Mouse (Mus musculus): ENCODE data around the gene Kctd15. TPM values are rescaled to one million over a fixed set of nuclear protein-coding genes. Genes with fewer than 3 reads are reported as not detected.

The Kctd15 gene
- polyA plus RNA-seq, 1 experiment from 2014 or later = 22.4 TPM

DNA sequence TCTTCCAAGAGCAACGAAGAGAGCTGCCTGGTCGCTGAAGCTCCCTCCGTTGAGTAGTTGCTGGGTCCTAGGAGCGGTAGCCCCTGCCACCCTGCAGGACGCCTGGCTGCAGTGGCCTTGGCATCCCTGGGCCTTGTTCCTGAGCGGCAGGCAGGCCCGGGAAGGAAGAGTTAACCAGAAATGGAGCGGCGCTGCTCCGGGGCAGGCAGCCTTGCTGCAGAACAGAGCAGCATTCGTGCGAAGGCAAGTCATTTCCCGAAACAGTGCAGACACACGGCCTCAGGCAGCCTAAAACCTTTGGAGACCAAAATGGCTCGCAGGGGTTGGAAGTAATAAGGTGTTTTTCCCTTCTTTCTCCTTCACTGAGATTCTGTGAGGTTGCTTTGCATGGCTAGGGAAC, 50.5 kb downstream of the Kctd15 start:
- H3K4me2 ChIP-seq (ENCODE audit: low read depth, low read length, severe bottlenecking) = 0 out of 2 replicates have a peak overlapping the region, but pooled peaks have one; percentile 11
- peak overlapping the region; percentile 29 for H3K9ac ChIP-seq (ENCODE audit: low read length)
- peaks cover 13% of the 10 kb centered on the region; the same call in 1 of the 2 replicates for H3K4me1 ChIP-seq (replicated peaks; ENCODE audit: control insufficient read depth, insufficient read depth, low read length)
- no peaks in the 10 kb centered on the region for H3K36me3 ChIP-seq (ENCODE audit: control insufficient read depth, insufficient read depth, low read length)
- H3K27me3 ChIP-seq (ENCODE audit: control insufficient read depth, insufficient read depth, low read length) = no peaks in the 10 kb centered on the region
- H3K4me3 ChIP-seq (ENCODE audit: low read depth, low read length) = no peak overlapping the region
- peak overlapping the region; percentile 63; the same call in 1 of the 2 replicates for H3K27ac ChIP-seq (ENCODE audit: low read depth, low read length)
- WGBS = 22% methylated on average over 15 of the region's 15 CpGs
- no peak for DNase-seq (ENCODE audit: low spot score)
- ATAC-seq (replicated peaks; ENCODE audit: low FRiP score) = peak; percentile 28; the same call in 1 of the 2 replicates
- H3K9me3 ChIP-seq (ENCODE audit: control insufficient read depth, low read length) = no peaks in the 10 kb centered on the region

DNA sequence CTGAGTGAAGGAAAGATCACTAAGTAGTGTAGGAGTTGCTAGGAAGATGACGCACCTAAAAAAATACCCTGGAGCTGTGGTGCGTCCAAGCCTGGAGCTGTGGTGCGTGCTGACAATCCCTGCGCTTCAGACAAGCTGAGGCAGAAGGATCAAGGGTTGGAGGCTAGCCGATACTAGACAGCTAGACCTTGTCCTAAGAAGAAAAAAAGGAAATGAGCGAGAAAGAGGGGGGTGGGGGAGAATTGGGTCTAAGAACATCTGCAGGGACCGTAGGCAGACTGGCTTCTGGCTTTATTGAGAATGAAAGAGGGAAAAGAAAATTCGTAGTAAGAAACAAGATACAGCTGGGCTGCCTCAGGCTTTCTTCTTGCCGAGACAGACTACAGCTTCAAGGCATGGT, 58.0 kb downstream of the Kctd15 start:
- Histone ChIP-seq H3K4me1 (replicated peaks; ENCODE audit: control insufficient read depth, insufficient read depth, low read length) (peaks cover 11% of the 10 kb centered on the region; the same call in 1 of the 2 replicates), H3K4me3 (ENCODE audit: low read depth, low read length) (no peak overlapping the region)
- DNase-seq (ENCODE audit: low spot score) = no peak

DNA sequence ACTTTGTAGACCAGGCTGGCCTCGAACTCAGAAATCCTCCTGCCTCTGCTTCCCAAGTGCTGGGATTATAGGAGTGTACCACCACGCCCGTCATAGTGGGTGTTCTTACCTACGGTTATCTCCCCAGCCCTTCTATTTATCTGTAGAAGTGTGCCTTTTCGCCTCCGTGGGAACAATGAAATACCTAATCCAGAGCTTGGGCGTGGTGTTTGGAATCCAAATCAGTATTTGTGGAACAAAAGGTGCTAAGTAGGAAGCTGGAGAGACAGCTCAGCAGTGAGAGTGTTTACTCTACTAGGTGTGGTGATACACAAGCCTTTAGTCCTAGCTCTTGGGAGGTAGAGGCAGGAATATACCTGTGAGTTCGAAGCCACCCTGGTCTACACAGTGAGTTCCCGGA, 58.5 kb downstream of the Kctd15 start:
- Histone ChIP-seq H3K27ac (ENCODE audit: low read depth, low read length) (no peak overlapping the region), H3K9ac (ENCODE audit: low read length) (no peak overlapping the region), H3K9me3 (ENCODE audit: control insufficient read depth, low read length) (no peaks in the 10 kb centered on the region), H3K27me3 (ENCODE audit: control insufficient read depth, insufficient read depth, low read length) (no peaks in the 10 kb centered on the region), H3K4me2 (ENCODE audit: low read depth, low read length, severe bottlenecking) (no peak overlapping the region), H3K36me3 (ENCODE audit: control insufficient read depth, insufficient read depth, low read length) (no peaks in the 10 kb centered on the region), H3K4me1 (replicated peaks; ENCODE audit: control insufficient read depth, insufficient read depth, low read length) (peaks cover 11% of the 10 kb centered on the region; the same call in 1 of the 2 replicates), H3K4me3 (ENCODE audit: low read depth, low read length) (no peak overlapping the region)
- ATAC-seq (replicated peaks; ENCODE audit: low FRiP score) (no peak), DNase-seq (ENCODE audit: low spot score) (no peak)
- 87% methylated on average over 9 of the region's 9 CpGs for WGBS

More for the DNA sequence above, 58.0 kb downstream of the Kctd15 start:
- WGBS = 65% methylated on average over 9 of the region's 9 CpGs
- no peaks in the 10 kb centered on the region for H3K36me3 ChIP-seq (ENCODE audit: control insufficient read depth, insufficient read depth, low read length)
- H3K27me3 ChIP-seq (ENCODE audit: control insufficient read depth, insufficient read depth, low read length) = no peaks in the 10 kb centered on the region
- ATAC-seq (replicated peaks; ENCODE audit: low FRiP score) = no peak
- no peaks in the 10 kb centered on the region for H3K9me3 ChIP-seq (ENCODE audit: control insufficient read depth, low read length)
- 0 out of 2 replicates have a peak overlapping the region, but pooled peaks have one; percentile 1 for H3K27ac ChIP-seq (ENCODE audit: low read depth, low read length)
- H3K4me2 ChIP-seq (ENCODE audit: low read depth, low read length, severe bottlenecking) = no peak overlapping the region
- H3K9ac ChIP-seq (ENCODE audit: low read length) = no peak overlapping the region

DNA sequence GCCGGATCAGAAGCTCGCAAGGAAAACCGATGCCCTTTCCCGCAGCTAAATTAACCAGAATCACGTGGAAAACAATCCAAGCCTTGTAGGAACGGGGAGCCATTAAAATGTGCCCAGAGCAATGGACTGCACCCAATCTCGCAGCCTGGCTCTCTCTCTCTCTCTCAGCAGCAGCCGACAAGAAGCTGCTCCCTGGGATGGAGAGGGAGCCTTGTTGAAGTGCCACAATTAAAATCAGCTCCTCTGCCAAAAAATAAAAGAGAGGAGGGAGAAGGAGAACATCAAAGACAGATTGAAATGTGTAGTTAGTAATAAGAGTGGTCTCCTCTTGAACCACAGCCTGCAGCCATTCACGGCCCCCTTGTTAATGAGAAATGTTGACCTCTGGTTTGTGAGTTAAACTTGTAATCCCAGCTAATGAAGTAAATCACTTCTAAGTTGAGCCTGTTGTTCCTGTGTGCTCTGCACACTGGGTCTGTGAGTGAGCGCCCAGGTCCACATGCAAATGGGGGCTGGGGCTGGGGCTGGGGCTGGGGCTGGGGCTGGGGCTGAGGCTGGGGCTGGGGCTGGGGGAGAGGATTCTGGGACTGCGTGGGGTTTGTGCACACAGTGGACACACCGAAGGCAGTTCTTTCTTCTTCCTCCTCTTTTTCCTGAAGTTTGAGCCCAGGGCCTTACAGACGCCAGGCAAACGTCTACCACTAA, 59.8 kb downstream of the Kctd15 start:
- no peak overlapping the region for H3K4me3 ChIP-seq (ENCODE audit: low read depth, low read length)
- H3K9ac ChIP-seq (ENCODE audit: low read length) = peak overlapping the region; percentile 27
- H3K36me3 ChIP-seq (ENCODE audit: control insufficient read depth, insufficient read depth, low read length) = no peaks in the 10 kb centered on the region
- 0 out of 2 replicates have a peak overlapping the region, but pooled peaks have one; percentile 15 for H3K4me2 ChIP-seq (ENCODE audit: low read depth, low read length, severe bottlenecking)
- H3K4me1 ChIP-seq (replicated peaks; ENCODE audit: control insufficient read depth, insufficient read depth, low read length) = peaks cover 11% of the 10 kb centered on the region; the same call in 1 of the 2 replicates
- H3K9me3 ChIP-seq (ENCODE audit: control insufficient read depth, low read length) = no peaks in the 10 kb centered on the region
- peak; percentile 87 for ATAC-seq (replicated peaks; ENCODE audit: low FRiP score)
- DNase-seq (ENCODE audit: low spot score) = peak; percentile 78
- WGBS = 15% methylated on average over 14 of the region's 14 CpGs
- no peaks in the 10 kb centered on the region for H3K27me3 ChIP-seq (ENCODE audit: control insufficient read depth, insufficient read depth, low read length)
- peak overlapping the region; percentile 86 for H3K27ac ChIP-seq (ENCODE audit: low read depth, low read length)

DNA sequence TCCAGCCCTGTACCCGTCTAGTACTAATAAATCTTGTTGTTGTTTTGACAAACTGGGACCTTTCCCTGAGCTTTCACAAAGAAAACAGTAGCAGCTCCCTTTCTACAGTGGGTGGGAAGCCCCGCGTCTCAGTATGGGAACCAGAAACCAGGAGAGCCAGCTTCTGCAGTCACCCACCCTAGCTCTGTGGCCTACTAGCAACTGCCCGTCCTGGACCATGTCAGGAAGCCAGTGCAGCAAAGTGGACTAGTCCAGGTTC, 61.3 kb downstream of the Kctd15 start:
- peak overlapping the region; percentile 68 for H3K27ac ChIP-seq (ENCODE audit: low read depth, low read length)
- no peak for DNase-seq (ENCODE audit: low spot score)

DNA sequence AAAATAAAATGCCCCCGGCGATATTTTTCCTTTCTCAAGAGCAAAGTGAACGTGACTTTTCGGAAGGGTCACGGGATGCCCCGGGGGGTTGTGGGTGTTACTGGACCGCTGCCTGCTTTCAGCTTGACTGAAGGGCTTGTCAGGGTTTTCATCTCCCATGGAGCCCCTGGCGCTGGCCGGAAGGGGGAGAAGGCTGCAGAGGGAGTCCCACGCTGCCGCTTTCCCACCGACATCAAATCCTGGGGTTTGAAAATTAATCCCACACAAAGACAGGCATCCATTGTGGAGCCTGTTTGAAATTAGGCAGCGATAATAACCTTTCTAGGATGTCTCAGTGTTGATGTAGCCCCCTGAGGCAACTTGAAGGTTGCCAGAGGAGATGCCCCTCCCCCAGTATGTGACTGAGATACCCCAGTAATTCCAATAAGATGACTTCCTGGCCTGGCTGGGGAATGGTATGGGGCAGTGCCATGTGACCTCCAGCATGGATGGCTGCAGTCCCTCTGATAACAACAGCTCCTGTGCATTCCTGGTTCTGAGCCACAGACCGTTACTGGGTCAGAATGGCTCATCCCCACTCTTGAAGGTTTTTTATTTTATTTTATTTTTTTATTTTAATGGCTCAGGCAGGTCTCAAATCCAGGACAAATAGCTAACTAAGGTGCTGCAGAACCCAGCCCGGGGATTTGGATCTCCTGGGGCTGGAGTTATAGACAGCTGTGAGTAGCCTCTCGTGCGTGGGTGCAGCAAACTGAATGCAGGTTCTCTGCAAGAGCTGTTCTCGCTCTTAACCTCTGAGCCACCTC, 61.8 kb downstream of the Kctd15 start:
- ATAC-seq (replicated peaks; ENCODE audit: low FRiP score) = no peak
- WGBS = 25% methylated on average over 18 of the region's 18 CpGs
- 0 out of 2 replicates have a peak overlapping the region, but pooled peaks have one; percentile 4 for H3K4me3 ChIP-seq (ENCODE audit: low read depth, low read length)

More for the DNA sequence above, 61.3 kb downstream of the Kctd15 start:
- no peak for ATAC-seq (replicated peaks; ENCODE audit: low FRiP score)
- Histone ChIP-seq H3K4me3 (ENCODE audit: low read depth, low read length) (no peak overlapping the region), H3K36me3 (ENCODE audit: control insufficient read depth, insufficient read depth, low read length) (no peaks in the 10 kb centered on the region), H3K27me3 (ENCODE audit: control insufficient read depth, insufficient read depth, low read length) (no peaks in the 10 kb centered on the region), H3K4me2 (ENCODE audit: low read depth, low read length, severe bottlenecking) (no peak overlapping the region), H3K4me1 (replicated peaks; ENCODE audit: control insufficient read depth, insufficient read depth, low read length) (peaks cover 11% of the 10 kb centered on the region; the same call in 1 of the 2 replicates), H3K9me3 (ENCODE audit: control insufficient read depth, low read length) (no peaks in the 10 kb centered on the region), H3K9ac (ENCODE audit: low read length) (no peak overlapping the region)
- WGBS = 70% methylated on average over 4 of the region's 4 CpGs

DNA sequence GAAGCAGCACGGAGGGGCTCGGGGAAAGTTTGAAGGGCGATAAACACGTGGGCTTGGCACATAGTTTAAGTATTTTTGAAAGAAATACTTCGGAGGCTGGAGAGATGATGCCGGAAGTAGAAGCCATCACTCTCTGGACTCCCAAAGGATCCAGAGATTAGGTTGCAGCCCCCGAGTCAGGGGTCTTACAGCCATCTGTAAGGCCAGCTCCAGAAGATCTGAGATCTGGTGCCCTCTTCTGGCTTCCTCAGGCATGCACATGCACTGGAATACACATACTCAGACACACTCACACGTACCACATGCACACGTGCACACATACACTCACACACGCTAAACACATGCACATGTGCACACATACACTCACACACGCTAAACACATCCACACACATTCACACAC, 65.8 kb downstream of the Kctd15 start:
- Histone ChIP-seq H3K9ac (ENCODE audit: low read length) (no peak overlapping the region), H3K4me2 (ENCODE audit: low read depth, low read length, severe bottlenecking) (no peak overlapping the region), H3K36me3 (ENCODE audit: control insufficient read depth, insufficient read depth, low read length) (no peaks in the 10 kb centered on the region), H3K27me3 (ENCODE audit: control insufficient read depth, insufficient read depth, low read length) (no peaks in the 10 kb centered on the region), H3K27ac (ENCODE audit: low read depth, low read length) (no peak overlapping the region), H3K9me3 (ENCODE audit: control insufficient read depth, low read length) (no peaks in the 10 kb centered on the region; the same call in 1 of the 2 replicates), H3K4me1 (replicated peaks; ENCODE audit: control insufficient read depth, insufficient read depth, low read length) (peaks cover 6% of the 10 kb centered on the region; the same call in 1 of the 2 replicates), H3K4me3 (ENCODE audit: low read depth, low read length) (no peak overlapping the region)
- no peak for DNase-seq (ENCODE audit: low spot score)
- 92% methylated on average over 11 of the region's 11 CpGs for WGBS
- no peak for ATAC-seq (replicated peaks; ENCODE audit: low FRiP score)

More for the DNA sequence above, 61.8 kb downstream of the Kctd15 start:
- peak overlapping the region; percentile 68 for H3K27ac ChIP-seq (ENCODE audit: low read depth, low read length)
- peak overlapping the region; percentile 33; the same call in 1 of the 2 replicates for H3K4me2 ChIP-seq (ENCODE audit: low read depth, low read length, severe bottlenecking)
- no peaks in the 10 kb centered on the region for H3K36me3 ChIP-seq (ENCODE audit: control insufficient read depth, insufficient read depth, low read length)
- no peaks in the 10 kb centered on the region for H3K9me3 ChIP-seq (ENCODE audit: control insufficient read depth, low read length)
- H3K9ac ChIP-seq (ENCODE audit: low read length) = peak overlapping the region; percentile 32
- no peaks in the 10 kb centered on the region for H3K27me3 ChIP-seq (ENCODE audit: control insufficient read depth, insufficient read depth, low read length)
- peak; percentile 71 for DNase-seq (ENCODE audit: low spot score)
- peaks cover 11% of the 10 kb centered on the region; the same call in 1 of the 2 replicates for H3K4me1 ChIP-seq (replicated peaks; ENCODE audit: control insufficient read depth, insufficient read depth, low read length)

Data from forebrain, embryonic 11.5 days (tissue).